Mouse (Mus musculus): ENCODE data around the gene Utrn.

DNA sequence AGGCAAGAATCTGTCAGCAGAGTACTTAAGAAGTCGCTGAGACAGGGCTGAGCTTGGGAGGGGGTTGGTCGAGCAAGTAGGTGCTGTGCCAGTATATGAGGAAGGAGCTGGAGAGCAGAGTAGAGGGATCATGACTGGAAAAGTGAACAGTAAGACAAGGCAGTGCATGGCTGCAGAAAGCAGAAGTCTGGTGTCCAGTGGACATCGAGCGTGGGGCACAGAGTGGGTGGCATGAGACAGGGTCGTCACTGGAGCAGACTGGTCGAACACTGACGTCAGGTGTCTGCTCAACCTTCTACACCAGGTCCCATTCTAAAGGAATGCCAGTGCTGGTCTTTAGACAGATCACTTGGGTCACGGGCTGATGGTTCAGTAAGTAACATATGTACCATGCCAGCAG lies 371.6 kb downstream of the Utrn start:
- TF ChIP-seq CTCF (IDR thresholded peaks at IDR 0.05; ENCODE audit: extremely low read depth, insufficient read depth, insufficient read length, insufficient replicate concordance) (no peak), POLR2A (IDR thresholded peaks at IDR 0.05; ENCODE audit: low read depth, low read length) (no peak)

Data from spleen, adult 2 months (tissue).